Mouse (Mus musculus) T-helper 1 cell (primary cell): ENCODE measurements around the gene Gemin2.

Experiments
- in situ Hi-C: fragments of 300-600 bp; cut with MboI, MseI; formaldehyde crosslinking; loops from one replicate; pipeline ENCODE4 v1.15.1; 2025; ENCODE audit warnings: high pct_unique_total_duplicates

Gemin2 gene

GRCm38 (mm10) chr12:59013234-59013633 lies at the start of gene Gemin2:
Gene Gemin2, plus strand, starts transcription at chr12:59013393.
- in situ Hi-C loops: loop anchor here (10.0 kb wide), 1 partner anchor 122 kb away; no protein-coding TSS in a partner anchor

GRCm38 (mm10) chr12:58964583-58964982 lies 48.6 kb upstream of the Gemin2 start:
- in situ Hi-C loops: no loop called here

GRCm38 (mm10) chr12:58976966-58977365 lies 36.2 kb upstream of the Gemin2 start:
- in situ Hi-C loops: loop anchor here (25.0 kb wide), 1 partner anchor 560 kb away; no protein-coding TSS in a partner anchor

GRCm38 (mm10) chr12:58981178-58981661 lies 32.0 kb upstream of the Gemin2 start:
- in situ Hi-C loops: loop anchor here (25.0 kb wide), 1 partner anchor 556 kb away; no protein-coding TSS in a partner anchor

GRCm38 (mm10) chr12:58985766-58986165 lies 27.4 kb upstream of the Gemin2 start:
- in situ Hi-C loops: loop anchor here (25.0 kb wide), 1 partner anchor 552 kb away; no protein-coding TSS in a partner anchor

- in situ Hi-C loops: loop anchor here (10.0 kb wide), 1 partner anchor 124 kb away; no protein-coding TSS in a partner anchor
These were observed 2.7 kb upstream of the Gemin2 start for GRCm38 (mm10) chr12:59010482-59010881.

GRCm38 (mm10) chr12:59011275-59011843 lies 1.8 kb upstream of the Gemin2 start:
- in situ Hi-C loops: loop anchor here (10.0 kb wide), 1 partner anchor 123 kb away; no protein-coding TSS in a partner anchor

GRCm38 (mm10) chr12:59011844-59012709 lies 1.1 kb upstream of the Gemin2 start, which contains the start of gene Sec23a:
Gene Sec23a, minus strand, starts transcription at chr12:59012017.
- in situ Hi-C loops: loop anchor here (10.0 kb wide), 1 partner anchor 123 kb away; no protein-coding TSS in a partner anchor

- in situ Hi-C loops: loop anchor here (10.0 kb wide), 1 partner anchor 122 kb away; no protein-coding TSS in a partner anchor
These were observed 492 bp upstream of the Gemin2 start for GRCm38 (mm10) chr12:59012710-59013091.

- in situ Hi-C loops: loop anchor here (10.0 kb wide), 1 partner anchor 117 kb away; no protein-coding TSS in a partner anchor
These were observed 4.8 kb downstream of the Gemin2 start for GRCm38 (mm10) chr12:59017970-59018369.

GRCm38 (mm10) chr12:59019891-59020290 lies 6.7 kb downstream of the Gemin2 start:
- in situ Hi-C loops: loop anchor here (10.0 kb wide), 1 partner anchor 115 kb away; no protein-coding TSS in a partner anchor

GRCm38 (mm10) chr12:59021306-59021705 lies 8.1 kb downstream of the Gemin2 start:
- in situ Hi-C loops: no loop called here

GRCm38 (mm10) chr12:59032101-59032500 lies 18.9 kb downstream of the Gemin2 start:
- in situ Hi-C loops: no loop called here

GRCm38 (mm10) chr12:59039162-59039970 lies 26.2 kb downstream of the Gemin2 start:
- in situ Hi-C loops: no loop called here

- in situ Hi-C loops: no loop called here
These were observed 27.0 kb downstream of the Gemin2 start for GRCm38 (mm10) chr12:59039971-59040844.

- in situ Hi-C loops: no loop called here
These were observed 27.7 kb downstream of the Gemin2 start for GRCm38 (mm10) chr12:59040851-59041250.

- in situ Hi-C loops: loop anchor here (10.0 kb wide), 1 partner anchor 162 kb away; the partner anchor contains the start of gene Fbxo33
These were observed 39.3 kb downstream of the Gemin2 start for GRCm38 (mm10) chr12:59052470-59052869.

- in situ Hi-C loops: loop anchor here (10.0 kb wide), 1 partner anchor 162 kb away; the partner anchor contains the start of gene Fbxo33
These were observed 40.0 kb downstream of the Gemin2 start for GRCm38 (mm10) chr12:59053166-59053565.

GRCm38 (mm10) chr12:59053976-59054375 lies 40.8 kb downstream of the Gemin2 start:
- in situ Hi-C loops: loop anchor here (10.0 kb wide), 1 partner anchor 161 kb away; the partner anchor contains the start of gene Fbxo33
